8 mouse cellular contexts compared by ENCODE assay signal in the genomic region with DNA sequence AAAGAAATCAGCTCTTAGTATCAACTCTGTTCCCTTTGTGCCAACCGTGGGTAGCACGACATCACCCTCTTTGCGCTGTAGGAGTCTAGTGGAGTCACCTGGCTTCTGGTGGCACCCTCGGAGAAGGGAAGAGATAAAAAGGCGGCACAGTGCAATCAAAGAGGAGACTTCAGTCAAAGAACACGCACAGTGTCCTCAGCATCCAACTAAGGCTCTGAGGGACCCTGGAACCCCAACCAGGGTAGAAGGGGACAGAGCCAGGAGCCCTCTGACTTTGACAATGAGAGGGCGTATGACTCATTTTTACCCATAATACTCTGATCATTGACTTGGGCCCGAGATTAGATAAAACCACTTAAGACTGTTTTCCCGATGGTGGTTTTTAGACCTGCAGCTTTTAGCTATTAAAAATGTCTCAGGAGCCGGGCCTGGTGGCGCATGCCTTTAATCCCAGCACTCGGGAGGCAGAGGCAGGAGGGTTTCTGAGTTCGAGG.
DNase-seq lines count a peak whose midpoint lies in the region; ATAC-seq and TF ChIP-seq lines count a peak whose summit lies in the region.

No protein-coding gene starts in this region.

- H3K9ac ChIP-seq in liver, embryonic 14.5 days (replicated peaks) = no peak overlapping the region

- peak overlapping the region; percentile 20 for H3K27ac ChIP-seq in gastrocnemius, adult 2 months
- H3K27ac ChIP-seq in spleen, adult 2 months (ENCODE audit: insufficient read depth, low read length) = peak overlapping the region; percentile 29; the same call in 1 of the 2 replicates
- H3K27ac ChIP-seq in liver, embryonic 14.5 days = no peak overlapping the region

- no peak overlapping the region for H3K4me2 ChIP-seq in liver, embryonic 14.5 days (ENCODE audit: low read depth)

- H3K4me3 ChIP-seq in gastrocnemius, adult 2 months = no peak overlapping the region
- no peak overlapping the region for H3K4me3 ChIP-seq in spleen, adult 2 months (ENCODE audit: extremely low read depth, insufficient read depth, insufficient read length)
- no peak overlapping the region for H3K4me3 ChIP-seq in liver, embryonic 14.5 days (ENCODE audit: insufficient read depth in 1 of 2, low read depth in 2 of 2, low read length in 2 of 2)

- intact Hi-C loops in gastrocnemius, adult 2 months (cut with DNase I) = no loop called here
- intact Hi-C loops in gastrocnemius, postnatal 36 days (cut with DNase I) = no loop called here

- TF ChIP-seq CTCF in gastrocnemius, adult 2 months (IDR thresholded peaks at IDR 0.05) = no peak
- no peak for TF ChIP-seq CTCF in spleen, adult 2 months (IDR thresholded peaks at IDR 0.05; ENCODE audit: extremely low read depth, insufficient read depth, insufficient read length, insufficient replicate concordance)
- TF ChIP-seq CTCF in liver, embryonic 14.5 days (IDR thresholded peaks at IDR 0.05; ENCODE audit: low read depth) = no peak

- TF ChIP-seq EP300 in liver, embryonic 14.5 days (IDR thresholded peaks at IDR 0.05; ENCODE audit: low read depth) = no peak

- H3K36me3 ChIP-seq in spleen, adult 2 months (ENCODE audit: control insufficient read depth, insufficient read depth, low read length) = no peaks in the 10 kb centered on the region
- no peaks in the 10 kb centered on the region for H3K36me3 ChIP-seq in liver, embryonic 14.5 days (replicated peaks; ENCODE audit: control insufficient read depth, insufficient read depth, low read depth)

- 62% methylated on average over 13 of the region's 13 CpGs for WGBS in spleen, adult 2 months
- 60% methylated on average over 13 of the region's 13 CpGs for WGBS in liver, embryonic 14.5 days (ENCODE audit: insufficient replicate concordance)

- no peak for DNase-seq in gastrocnemius, adult 2 months
- no peak for DNase-seq in gastrocnemius, postnatal 36 days
- DNase-seq in spleen, adult 2 months (ENCODE audit: low read depth in 1 of 2, low spot score in 2 of 2) = no peak
- DNase-seq in spleen, adult 12 weeks (ENCODE audit: low spot score) = no peak
- no peak for DNase-seq in liver, embryonic 14.5 days (ENCODE audit: low read depth in 3 of 3, low spot score in 3 of 3)
- DNase-seq in thymus, postnatal 36 days = peak; percentile 29 to 33
- no peak for DNase-seq in layer of hippocampus, postnatal 14 days (ENCODE audit: low spot score in 2 of 2)

- no peaks in the 10 kb centered on the region for H3K9me3 ChIP-seq in liver, embryonic 14.5 days (ENCODE audit: control insufficient read depth, low read length)

- no peaks in the 10 kb centered on the region for H3K4me1 ChIP-seq in spleen, adult 2 months (ENCODE audit: control insufficient read depth, insufficient read depth, insufficient read length)
- H3K4me1 ChIP-seq in liver, embryonic 14.5 days (replicated peaks; ENCODE audit: control insufficient read depth in 2 of 2, insufficient read depth in 2 of 2, low read length in 1 of 2) = peaks cover 0 to 11% of the 10 kb centered on the region in 2 experiments; a peak in 2 of 4 replicates

- TF ChIP-seq POLR2A in spleen, adult 2 months (IDR thresholded peaks at IDR 0.05; ENCODE audit: low read depth, low read length) = no peak

- H3K27me3 ChIP-seq in spleen, adult 2 months (ENCODE audit: control insufficient read depth, insufficient read depth, low read length) = no peaks in the 10 kb centered on the region
- no peaks in the 10 kb centered on the region for H3K27me3 ChIP-seq in liver, embryonic 14.5 days (ENCODE audit: control insufficient read depth, insufficient read depth, low read length)

- ATAC-seq in liver, embryonic 14.5 days (ENCODE audit: insufficient read depth) = 0 out of 2 replicates have a peak, but pooled peaks have one; percentile 2
- ATAC-seq in granulocyte monocyte progenitor cell, adult 5-6 weeks (replicated peaks; ENCODE audit: poor library complexity, severe bottlenecking) = no peak

Comparison
In these comparisons a context has a peak if more than half of its experiments do, and no peak if none do; other contexts are left out.
1. DNase-seq: peak in thymus, postnatal 36 days (2 of 2); none in gastrocnemius, adult 2 months (single experiment), gastrocnemius, postnatal 36 days (0 of 2), spleen, adult 2 months (0 of 2), spleen, adult 12 weeks (single experiment), liver, embryonic 14.5 days (0 of 3) and layer of hippocampus, postnatal 14 days (0 of 2).